ENCODE assay signal across 8 mouse cellular contexts in genomic region chr19:58861174-58861760, GRCm38 (mm10).
A peak's percentile ranks its signal among the peaks of the same experiment; 100 is the strongest.
DNase-seq lines count a peak whose midpoint lies in the region; ATAC-seq and TF ChIP-seq lines count a peak whose summit lies in the region.

No protein-coding gene starts in this region.

- no peak for TF ChIP-seq POLR2A in cerebellum, adult 2 months (IDR thresholded peaks at IDR 0.05; ENCODE audit: borderline replicate concordance, insufficient read depth, low read length)

- H3K27me3 ChIP-seq in cerebellum, adult 2 months (ENCODE audit: control insufficient read depth, insufficient read depth, low read length): no peaks in the 10 kb centered on the region
- peaks cover 6% of the 10 kb centered on the region; the same call in 1 of the 2 replicates for H3K27me3 ChIP-seq in lung, postnatal 0 days (replicated peaks; ENCODE audit: insufficient read depth, low read length)
- peaks cover 13% of the 10 kb centered on the region for H3K27me3 ChIP-seq in limb, embryonic 15.5 days
- no peaks in the 10 kb centered on the region; the same call in 1 of the 2 replicates for H3K27me3 ChIP-seq in stomach, embryonic 15.5 days (replicated peaks)

- peaks cover 9% of the 10 kb centered on the region for H3K4me1 ChIP-seq in cerebellum, adult 2 months (ENCODE audit: control insufficient read depth, insufficient read depth, low read length)
- peaks cover 6% of the 10 kb centered on the region; the same call in 1 of the 2 replicates for H3K4me1 ChIP-seq in lung, postnatal 0 days (ENCODE audit: insufficient read depth, low read depth, low read length)
- H3K4me1 ChIP-seq in limb, embryonic 15.5 days: peaks cover 22% of the 10 kb centered on the region
- H3K4me1 ChIP-seq in stomach, embryonic 15.5 days: peaks cover 19% of the 10 kb centered on the region

- H3K9me3 ChIP-seq in lung, postnatal 0 days (ENCODE audit: low read length): no peaks in the 10 kb centered on the region
- H3K9me3 ChIP-seq in limb, embryonic 15.5 days: no peaks in the 10 kb centered on the region
- no peaks in the 10 kb centered on the region for H3K9me3 ChIP-seq in stomach, embryonic 15.5 days

- no peak; the same call in 1 of the 2 replicates for ATAC-seq in lung, postnatal 0 days
- ATAC-seq in limb, embryonic 15.5 days (ENCODE audit: insufficient number of reproducible peaks, low FRiP score, low TSS enrichment, low read depth): no peak
- ATAC-seq in stomach, embryonic 15.5 days (ENCODE audit: insufficient read depth, low FRiP score, low read depth): no peak; the same call in 1 of the 2 replicates

- peak overlapping the region; percentile 75 for H3K4me3 ChIP-seq in cerebellum, adult 2 months (replicated peaks; ENCODE audit: insufficient read depth, low read depth, low read length)
- peak overlapping the region; percentile 51 for H3K4me3 ChIP-seq in lung, postnatal 0 days (ENCODE audit: low read depth, low read length)
- peak overlapping the region; percentile 54 for H3K4me3 ChIP-seq in limb, embryonic 15.5 days
- H3K4me3 ChIP-seq in stomach, embryonic 15.5 days (replicated peaks): peak overlapping the region; percentile 66

- no peak for TF ChIP-seq EP300 in lung, postnatal 0 days (IDR thresholded peaks at IDR 0.05)

- H3K9ac ChIP-seq in lung, postnatal 0 days (replicated peaks; ENCODE audit: low read depth): no peak overlapping the region
- no peak overlapping the region for H3K9ac ChIP-seq in limb, embryonic 15.5 days
- H3K9ac ChIP-seq in stomach, embryonic 15.5 days: no peak overlapping the region

- no peak for TF ChIP-seq CTCF in cerebellum, adult 2 months (IDR thresholded peaks at IDR 0.05; ENCODE audit: borderline replicate concordance, insufficient read depth, low read depth, low read length)
- TF ChIP-seq CTCF in lung, postnatal 0 days (IDR thresholded peaks at IDR 0.05): no peak

- DNase-seq in cerebellum, adult 2 months: no peak
- no peak for DNase-seq in cerebellum, adult 11 months
- no peak for DNase-seq in lung, postnatal 0 days (ENCODE audit: low spot score)
- DNase-seq in lung, postnatal 25 days (ENCODE audit: low spot score): no peak
- no peak for DNase-seq in thymus, postnatal 36 days
- DNase-seq in cerebellum, adult 9-10 months: no peak

- H3K36me3 ChIP-seq in lung, postnatal 0 days (ENCODE audit: insufficient read depth, low read length): no peaks in the 10 kb centered on the region
- H3K36me3 ChIP-seq in limb, embryonic 15.5 days: no peaks in the 10 kb centered on the region
- H3K36me3 ChIP-seq in stomach, embryonic 15.5 days: no peaks in the 10 kb centered on the region

- WGBS in cerebellum, adult 2 months: 40% methylated on average over 12 of the region's 12 CpGs
- WGBS in lung, postnatal 0 days: 19% methylated on average over 12 of the region's 12 CpGs
- 22% methylated on average over 11 of the region's 12 CpGs for WGBS in limb, embryonic 15.5 days
- WGBS in stomach, embryonic 15.5 days: 22% methylated on average over 12 of the region's 12 CpGs

- H3K4me2 ChIP-seq in lung, postnatal 0 days (replicated peaks; ENCODE audit: low read depth, low read length): peak overlapping the region; percentile 88
- peak overlapping the region; percentile 89 for H3K4me2 ChIP-seq in limb, embryonic 15.5 days
- H3K4me2 ChIP-seq in stomach, embryonic 15.5 days: peak overlapping the region; percentile 97

- no peak overlapping the region for H3K27ac ChIP-seq in cerebellum, adult 2 months (ENCODE audit: insufficient read depth, low read length)
- no peak overlapping the region for H3K27ac ChIP-seq in lung, postnatal 0 days (ENCODE audit: low read length)
- no peak overlapping the region for H3K27ac ChIP-seq in limb, embryonic 15.5 days
- peak overlapping the region; percentile 44; the same call in 1 of the 2 replicates for H3K27ac ChIP-seq in stomach, embryonic 15.5 days
